Mouse (Mus musculus): Measurements from ENCODE around the gene Hnrnpa3.

The Hnrnpa3 gene

DNA sequence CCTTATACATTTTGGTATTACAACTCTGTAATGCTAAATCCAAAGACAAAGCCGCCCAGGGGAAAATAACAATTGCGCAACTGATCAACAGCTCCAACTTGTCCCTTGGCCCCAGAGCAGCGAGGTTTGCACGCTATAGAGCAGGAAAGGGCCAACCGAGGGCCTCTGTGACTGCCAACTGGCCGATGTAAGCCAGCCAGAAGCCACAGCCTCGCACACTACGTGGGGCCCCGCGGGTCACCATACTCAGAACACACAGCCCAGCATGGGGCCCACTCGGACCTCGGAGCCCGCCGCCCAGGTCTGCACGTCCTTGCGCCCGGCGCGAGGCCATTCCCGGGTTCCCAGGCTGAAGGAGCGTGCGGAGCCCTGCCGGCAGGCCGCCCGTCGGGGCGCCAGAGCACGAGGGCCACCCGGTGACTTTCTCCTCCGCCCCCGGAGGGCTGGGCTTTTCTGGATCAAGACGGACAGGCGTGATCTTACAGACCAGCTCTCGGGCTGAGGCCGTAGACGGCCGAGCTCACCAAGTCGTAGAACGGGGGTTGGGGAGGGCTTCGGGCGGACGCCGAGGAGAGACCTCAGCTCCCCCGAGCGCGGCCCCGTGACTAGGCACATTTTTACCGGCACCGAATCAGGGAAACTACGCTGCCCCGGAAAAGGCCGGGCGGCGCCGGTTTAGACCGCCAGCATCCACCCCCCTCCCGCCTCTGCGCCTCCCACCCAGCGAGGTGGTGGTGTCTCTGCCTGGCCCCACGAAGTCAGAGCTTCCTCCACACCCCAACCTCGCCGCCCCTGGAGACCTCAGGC lies 44.5 kb downstream of the Hnrnpa3 start:
- peak; percentile 82 for DNase-seq (ENCODE audit: low spot score)

- peak; percentile 96 for DNase-seq (ENCODE audit: low spot score)
Observed at GRCm38 (mm10) chr2:75704234-75705161, 45.4 kb downstream of the Hnrnpa3 start, which contains the start of gene Nfe2l2. Gene Nfe2l2, minus strand, starts transcription at chr2:75704641.

DNA sequence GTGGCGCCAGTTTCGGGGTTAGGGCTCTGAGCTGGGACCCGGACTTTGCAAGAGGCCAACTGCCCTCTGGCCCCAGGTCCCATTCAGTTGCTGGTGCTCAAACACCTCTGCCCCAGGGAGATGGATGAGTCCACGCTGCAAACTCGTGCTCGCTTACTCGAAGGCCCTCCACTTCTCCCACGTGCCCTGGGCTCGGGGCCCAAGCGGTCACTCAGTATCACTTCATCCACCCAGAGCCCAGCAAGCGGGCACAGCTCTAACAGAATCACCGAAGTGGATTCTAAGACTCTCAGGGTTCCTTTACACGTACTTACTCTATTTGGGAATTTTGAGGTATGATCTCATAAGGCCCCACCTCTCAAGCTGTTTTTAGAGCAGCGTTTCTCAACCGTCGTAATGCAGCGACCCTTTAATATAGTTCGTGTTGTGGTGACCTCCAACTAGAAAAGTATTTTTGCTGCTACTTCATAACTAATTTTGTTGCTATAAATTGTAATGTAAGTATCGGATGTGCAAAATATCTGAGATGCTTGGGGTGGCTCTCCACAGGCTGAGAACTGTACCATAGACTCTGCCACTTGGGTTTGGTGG lies 46.2 kb downstream of the Hnrnpa3 start:
- DNase-seq (ENCODE audit: low spot score), result no peak

GRCm38 (mm10) chr2:75706435-75706834 lies 47.4 kb downstream of the Hnrnpa3 start:
- DNase-seq (ENCODE audit: low spot score), result no peak

- no peak for DNase-seq (ENCODE audit: low spot score)
Observed at GRCm38 (mm10) chr2:75707420-75707819, 48.4 kb downstream of the Hnrnpa3 start.

DNA sequence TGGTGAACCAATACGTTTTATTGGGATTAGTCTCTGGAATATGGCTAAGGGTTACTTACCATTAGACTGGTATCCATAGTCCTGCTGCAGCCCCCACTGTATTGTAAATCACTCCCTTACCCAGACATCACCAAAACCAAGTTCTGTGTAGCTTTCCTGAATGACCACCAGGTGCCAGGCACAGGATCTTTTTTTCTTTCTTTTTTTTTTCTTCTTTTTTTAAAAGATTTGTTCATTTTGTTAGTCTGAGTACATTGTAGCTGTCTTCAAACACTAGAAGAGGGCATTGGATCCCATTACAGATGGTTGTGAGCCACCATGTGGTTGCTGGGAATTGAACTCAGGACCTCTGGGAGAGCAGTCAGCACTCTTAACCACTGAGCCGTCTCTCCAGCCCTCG lies 54.0 kb downstream of the Hnrnpa3 start:
- no peak for DNase-seq (ENCODE audit: low spot score)

DNA sequence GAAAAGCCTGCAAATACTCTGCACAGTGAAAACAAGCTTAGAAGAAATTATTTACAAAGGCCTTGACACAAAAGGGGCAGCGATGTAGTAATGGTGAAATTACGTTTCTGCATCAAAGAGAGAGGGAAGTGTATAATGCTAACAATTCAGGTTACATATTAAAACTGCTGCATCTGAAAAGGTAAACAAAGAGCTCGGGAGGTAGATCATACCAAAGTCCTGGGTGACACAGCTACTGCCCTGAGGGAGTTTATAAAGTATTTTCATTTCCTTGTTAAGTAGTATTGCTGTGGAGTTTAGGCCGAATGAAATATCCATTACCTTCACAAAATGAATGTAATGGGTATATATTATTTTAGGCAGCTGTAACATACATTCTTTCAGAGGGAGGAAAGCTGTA lies 55.7 kb downstream of the Hnrnpa3 start:
- no peak for DNase-seq (ENCODE audit: low spot score)

DNA sequence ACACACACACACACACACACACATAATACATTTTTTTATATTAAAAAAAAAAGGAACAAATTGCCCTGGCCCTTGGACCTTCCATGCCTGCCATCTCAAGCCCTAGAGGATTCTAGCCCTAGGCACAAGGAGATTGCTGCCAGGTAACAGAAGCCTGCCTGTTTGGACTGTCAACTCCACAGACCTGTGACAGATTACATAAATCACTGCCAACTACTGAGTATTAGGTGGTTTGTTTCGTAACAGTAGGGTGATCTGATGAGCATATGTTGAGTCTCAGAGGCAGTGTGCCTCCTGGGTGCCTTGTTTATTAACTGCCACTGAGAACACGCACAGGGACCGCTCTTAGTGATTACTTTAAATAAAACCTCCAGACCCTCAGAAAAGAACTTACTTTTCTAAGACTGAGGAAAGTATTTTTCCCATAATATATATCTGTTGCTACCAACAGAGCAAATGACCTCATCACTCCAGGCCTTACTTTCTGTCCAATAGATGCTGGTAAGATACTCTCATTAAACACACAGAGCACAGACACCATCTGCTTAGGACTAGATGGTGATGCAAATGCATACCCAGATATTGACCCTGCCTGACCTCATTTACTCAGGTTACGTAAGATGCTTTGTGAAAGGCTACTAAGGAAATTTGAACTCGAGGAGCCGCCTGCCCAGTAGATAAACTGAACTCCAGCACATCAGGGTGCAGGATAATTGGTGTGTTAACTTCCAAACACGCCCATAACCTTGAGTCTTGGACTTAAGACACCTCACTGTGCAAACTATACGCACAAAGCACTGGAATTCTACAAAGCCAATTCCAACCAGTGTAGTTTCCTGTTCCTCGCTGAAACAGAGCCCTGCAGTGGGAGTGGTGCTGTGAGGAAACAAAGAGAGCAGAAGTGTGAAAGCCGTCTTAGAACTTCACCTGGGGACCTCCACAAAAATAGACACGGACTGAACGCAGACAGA lies 57.3 kb downstream of the Hnrnpa3 start:
- no peak for DNase-seq (ENCODE audit: low spot score)
